Mouse (Mus musculus): ENCODE measurements around the gene Qrfp.

Gene Qrfp

GRCm38 (mm10) chr2:31810444-31810843, at the start of gene Qrfp:
Qrfp (minus strand) TSS chr2:31810580.
- DNase-seq (ENCODE audit: low spot score): no peak

- DNase-seq (ENCODE audit: low spot score): no peak
These were observed 48.1 kb upstream of the Qrfp start for GRCm38 (mm10) chr2:31858500-31858899.

- no peak for DNase-seq (ENCODE audit: low spot score)
These were observed 46.8 kb upstream of the Qrfp start for GRCm38 (mm10) chr2:31857180-31857579.

GRCm38 (mm10) chr2:31855991-31856390, 45.6 kb upstream of the Qrfp start:
- DNase-seq (ENCODE audit: low spot score): no peak

GRCm38 (mm10) chr2:31850141-31850540, 39.8 kb upstream of the Qrfp start:
- no peak for DNase-seq (ENCODE audit: low spot score)

- no peak for DNase-seq (ENCODE audit: low spot score)
These were observed 37.5 kb upstream of the Qrfp start for GRCm38 (mm10) chr2:31847908-31848307.

GRCm38 (mm10) chr2:31846692-31847660, 36.6 kb upstream of the Qrfp start:
- no peak for DNase-seq (ENCODE audit: low spot score)

GRCm38 (mm10) chr2:31845896-31846691, 35.7 kb upstream of the Qrfp start, which contains the start of gene Fibcd1:
Fibcd1 (minus strand) TSS chr2:31846005.
- DNase-seq (ENCODE audit: low spot score): no peak

- DNase-seq (ENCODE audit: low spot score): no peak
These were observed 35.1 kb upstream of the Qrfp start for GRCm38 (mm10) chr2:31845512-31845895.

GRCm38 (mm10) chr2:31844729-31845136, 34.4 kb upstream of the Qrfp start:
- no peak for DNase-seq (ENCODE audit: low spot score)

GRCm38 (mm10) chr2:31838868-31839267, 28.5 kb upstream of the Qrfp start:
- DNase-seq (ENCODE audit: low spot score): no peak

GRCm38 (mm10) chr2:31836985-31837384, 26.6 kb upstream of the Qrfp start:
- DNase-seq (ENCODE audit: low spot score): no peak

GRCm38 (mm10) chr2:31836091-31836490, 25.7 kb upstream of the Qrfp start:
- DNase-seq (ENCODE audit: low spot score): no peak

- DNase-seq (ENCODE audit: low spot score): no peak
These were observed 18.0 kb upstream of the Qrfp start for GRCm38 (mm10) chr2:31828311-31828825.

GRCm38 (mm10) chr2:31827877-31828276, 17.5 kb upstream of the Qrfp start:
- DNase-seq (ENCODE audit: low spot score): no peak

GRCm38 (mm10) chr2:31826094-31827085, 16.0 kb upstream of the Qrfp start:
- DNase-seq (ENCODE audit: low spot score): no peak

- DNase-seq (ENCODE audit: low spot score): no peak
These were observed 15.1 kb upstream of the Qrfp start for GRCm38 (mm10) chr2:31825469-31825911.

- DNase-seq (ENCODE audit: low spot score): no peak
These were observed 13.8 kb upstream of the Qrfp start for GRCm38 (mm10) chr2:31823933-31824730.

- no peak for DNase-seq (ENCODE audit: low spot score)
These were observed 12.4 kb upstream of the Qrfp start for GRCm38 (mm10) chr2:31822524-31823371.

Data from ovary, postnatal 10 days (tissue).